Mouse (Mus musculus) hindbrain, postnatal 0 days (tissue): ENCODE measurements at regions not wholly inside any gene's neighbourhood (a gene's known extent, or its start where the extent isn't known, plus 50 kb on each side); places are given as distances from the start of the nearest gene placed in this dataset.

Experiments
- ATAC-seq: fragments of 200-750 bp; cut with Nextera tagmentation; 2 replicates; pipeline ENCODE4 v1.8.0; 2017; ENCODE audit warnings: mild to moderate bottlenecking, moderate TSS enrichment, moderate library complexity
- DNase-seq: peaks from one replicate; pipeline ENCODE4 v3.0.0-alpha.2; 2015; ENCODE audit warnings: low spot score
- H3K27ac ChIP-seq: fragments of 300-500 bp; sonication (generic); 2 replicates; pipeline ENCODE4 v1.5.1; 2014; ENCODE audit warnings: mild to moderate bottlenecking
- H3K27me3 ChIP-seq: fragments of 300-500 bp; sonication (generic); 2 replicates; pipeline ENCODE4 v1.6.1; 2014; ENCODE audit warnings: low read length, mixed read lengths; ENCODE audit not compliant: insufficient read depth
- H3K36me3 ChIP-seq: fragments of 300-500 bp; sonication (generic); 2 replicates; pipeline ENCODE4 v1.6.1; 2014; ENCODE audit warnings: low read length, mixed read lengths; ENCODE audit not compliant: insufficient read depth
- H3K4me1 ChIP-seq: fragments of 300-500 bp; sonication (generic); 2 replicates; pipeline ENCODE4 v1.6.1; 2014; ENCODE audit warnings: antibody characterized with exemption, low read length, mixed read lengths; ENCODE audit not compliant: insufficient read depth
- H3K4me2 ChIP-seq: fragments of 300-500 bp; sonication (generic); 2 replicates; pipeline ENCODE4 v1.6.1; 2014; ENCODE audit warnings: low read depth, mild to moderate bottlenecking, low read length, moderate library complexity, mixed read lengths
- H3K4me3 ChIP-seq: fragments of 300-500 bp; sonication (generic); 2 replicates; pipeline ENCODE4 v1.5.1; 2014; ENCODE audit warnings: low read length
- H3K9ac ChIP-seq: fragments of 300-500 bp; sonication (generic); replicated peaks from 2 replicates; pipeline ENCODE4 v1.6.1; 2014; ENCODE audit warnings: mild to moderate bottlenecking, low read length, moderate library complexity, mixed read lengths
- H3K9me3 ChIP-seq: fragments of 300-500 bp; sonication (generic); 2 replicates; pipeline ENCODE4 v1.6.1; 2016; ENCODE audit warnings: low read length, mixed read lengths
- CTCF ChIP-seq: IDR thresholded peaks from 2 replicates; pipeline ENCODE4 v1.5.1; 2016; ENCODE audit warnings: antibody characterized with exemption, control low read depth, low read depth
- WGBS: fragments of 180-500 bp; shearing (Covaris S2); extraction: QIAGEN DNeasy Blood & Tissue Kit; methylation state at CpG from one replicate; pipeline ENCODE4 v1.1.7; 2014; 5-methylcytosine and 5-hydroxymethylcytosine counted together

DNA sequence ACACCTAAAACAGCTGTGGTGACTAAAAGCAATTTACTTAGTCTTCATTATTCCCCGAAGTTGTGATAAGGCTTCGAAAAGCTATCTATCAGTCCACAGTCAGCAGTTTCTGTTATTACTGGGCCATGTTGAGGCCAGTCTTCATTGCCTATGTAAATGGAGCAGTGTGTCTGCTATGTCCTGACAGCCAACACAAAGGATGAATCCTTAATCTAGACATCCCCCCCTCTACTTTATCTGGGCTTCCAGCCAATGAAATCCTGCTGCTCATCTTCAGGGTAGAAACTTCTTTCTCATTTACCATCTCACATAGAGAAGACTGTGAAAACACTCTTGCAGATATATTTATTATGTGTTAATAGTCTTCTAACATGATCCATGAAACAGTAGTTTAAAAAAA is 1817.9 kb upstream of the Tmeff2 start:
- no peaks in the 10 kb centered on the region for H3K4me1 ChIP-seq
- no peak overlapping the region for H3K27ac ChIP-seq
- DNase-seq: peak; percentile 51
- ATAC-seq: peak; percentile 62; the same call in 1 of the 2 replicates
- H3K9me3 ChIP-seq: no peaks in the 10 kb centered on the region
- no peak overlapping the region for H3K4me3 ChIP-seq
- no peaks in the 10 kb centered on the region for H3K36me3 ChIP-seq
- no peak overlapping the region for H3K4me2 ChIP-seq
- WGBS: 52% methylated on average over 2 of the region's 2 CpGs
- H3K9ac ChIP-seq: no peak overlapping the region
- no peak for TF ChIP-seq CTCF
- no peaks in the 10 kb centered on the region for H3K27me3 ChIP-seq

DNA sequence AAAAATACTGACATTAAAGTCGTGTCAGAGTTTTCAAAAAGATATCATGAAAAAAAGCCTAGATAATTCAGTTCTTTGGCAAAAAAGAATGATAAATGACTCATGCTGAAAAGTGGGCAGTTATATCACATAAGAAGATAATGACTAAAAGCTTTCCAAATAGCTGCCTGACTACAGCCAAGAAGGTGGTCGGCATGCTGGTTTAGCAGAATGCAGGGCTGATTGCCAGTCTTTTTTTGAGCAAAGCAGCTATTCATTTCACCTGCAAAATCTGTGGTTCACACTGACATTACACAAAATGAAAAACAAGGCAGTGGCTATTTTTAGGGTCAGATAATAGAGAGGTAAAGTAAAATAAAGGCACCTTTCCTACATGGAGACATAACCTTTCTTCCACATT is 1800.9 kb upstream of the Tmeff2 start:
- H3K9ac ChIP-seq: no peak overlapping the region
- DNase-seq: peak; percentile 55
- TF ChIP-seq CTCF: no peak
- no peak overlapping the region for H3K4me3 ChIP-seq
- H3K27me3 ChIP-seq: no peaks in the 10 kb centered on the region
- H3K4me2 ChIP-seq: no peak overlapping the region
- no peaks in the 10 kb centered on the region for H3K36me3 ChIP-seq
- 46% methylated on average over 2 of the region's 2 CpGs for WGBS
- no peak for ATAC-seq
- H3K27ac ChIP-seq: no peak overlapping the region
- H3K9me3 ChIP-seq: no peaks in the 10 kb centered on the region
- no peaks in the 10 kb centered on the region for H3K4me1 ChIP-seq

DNA sequence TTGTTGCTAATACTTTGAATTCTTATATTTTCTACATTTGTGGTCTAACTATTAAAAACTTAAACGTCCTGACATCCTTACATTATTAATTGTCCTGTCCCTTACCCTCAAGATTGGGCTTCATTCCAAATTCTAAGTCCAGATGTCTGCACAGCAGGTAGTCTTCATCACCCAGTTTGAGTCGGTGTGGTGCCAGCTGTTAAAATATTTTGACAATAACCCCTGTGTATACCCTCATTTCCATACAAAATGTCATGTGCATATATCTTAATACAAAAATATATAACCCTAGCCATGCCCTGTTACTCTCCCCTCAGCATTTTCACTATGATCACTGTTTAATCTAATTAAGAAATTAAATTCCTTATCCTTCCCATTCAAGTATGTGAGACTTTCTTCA is 1791.4 kb upstream of the Tmeff2 start:
- no peaks in the 10 kb centered on the region for H3K9me3 ChIP-seq
- peak; percentile 7 for DNase-seq
- no peak overlapping the region for H3K4me2 ChIP-seq
- H3K4me3 ChIP-seq: no peak overlapping the region
- H3K27me3 ChIP-seq: no peaks in the 10 kb centered on the region
- H3K36me3 ChIP-seq: no peaks in the 10 kb centered on the region
- no peak overlapping the region for H3K9ac ChIP-seq
- no peaks in the 10 kb centered on the region for H3K4me1 ChIP-seq
- no peak for TF ChIP-seq CTCF
- ATAC-seq: no peak
- WGBS: 40% methylated on average over 2 of the region's 2 CpGs
- no peak overlapping the region for H3K27ac ChIP-seq

DNA sequence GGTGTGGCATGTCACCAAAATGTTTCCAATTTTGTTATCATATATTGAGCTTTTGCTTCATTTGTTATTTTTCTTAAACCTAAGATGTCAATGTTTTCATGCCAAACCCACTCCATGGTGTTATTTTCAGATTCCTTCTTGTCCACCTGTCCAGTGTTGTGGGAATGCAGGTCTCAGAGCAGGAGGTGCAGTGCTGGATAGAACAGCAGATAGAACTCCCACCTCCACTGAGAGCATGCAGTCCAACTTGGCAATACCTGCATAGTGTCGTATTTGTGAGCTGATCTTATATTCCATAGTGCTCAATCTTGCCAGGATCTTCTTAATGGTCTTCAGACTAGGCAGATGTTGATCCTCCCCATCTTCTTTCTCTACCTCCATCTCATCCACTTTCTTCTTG is 1790.9 kb upstream of the Tmeff2 start:
- no peak overlapping the region for H3K4me3 ChIP-seq
- no peaks in the 10 kb centered on the region for H3K36me3 ChIP-seq
- DNase-seq: no peak
- no peak overlapping the region for H3K9ac ChIP-seq
- TF ChIP-seq CTCF: no peak
- H3K27me3 ChIP-seq: no peaks in the 10 kb centered on the region
- H3K27ac ChIP-seq: no peak overlapping the region
- no peak for ATAC-seq
- no peak overlapping the region for H3K4me2 ChIP-seq
- WGBS: 67% methylated on average over 1 of the region's 1 CpGs
- no peaks in the 10 kb centered on the region for H3K9me3 ChIP-seq
- no peaks in the 10 kb centered on the region for H3K4me1 ChIP-seq
